Mouse (Mus musculus) heart, embryonic 16.5 days (tissue): ENCODE data around the gene Chd3. TPM values are rescaled to one million over a fixed set of nuclear protein-coding genes. Genes with fewer than 3 reads are reported as not detected.

Experiments used
- ATAC-seq: fragments of 200-750 bp; cut with Nextera tagmentation; replicated peaks from 2 replicates; pipeline ENCODE4 v1.8.0; 2017; ENCODE audit warnings: moderate number of reproducible peaks; ENCODE audit not compliant: insufficient read depth, low FRiP score; ENCODE audit errors: extremely low read depth
- H3K27ac ChIP-seq: fragments of 300-500 bp; sonication (generic); 2 replicates; pipeline ENCODE4 v1.5.1; 2014; ENCODE audit warnings: mild to moderate bottlenecking, low read length, control low read depth, moderate library complexity
- H3K27me3 ChIP-seq: fragments of 300-500 bp; sonication (generic); 2 replicates; pipeline ENCODE4 v1.6.1; 2014; ENCODE audit warnings: low read length, mixed read lengths; ENCODE audit not compliant: control insufficient read depth, insufficient read depth
- H3K36me3 ChIP-seq: fragments of 300-500 bp; sonication (generic); 2 replicates; pipeline ENCODE4 v1.6.1; 2014; ENCODE audit not compliant: control insufficient read depth, insufficient read depth
- H3K4me1 ChIP-seq: fragments of 300-500 bp; sonication (generic); 2 replicates; pipeline ENCODE4 v1.6.1; 2014; ENCODE audit warnings: low read length, mixed read lengths; ENCODE audit not compliant: control insufficient read depth, insufficient read depth
- H3K4me2 ChIP-seq: fragments of 300-500 bp; sonication (generic); 2 replicates; pipeline ENCODE4 v1.6.1; 2014; ENCODE audit warnings: low read depth, mild to moderate bottlenecking, control low read depth, low read length
- H3K4me3 ChIP-seq: fragments of 300-500 bp; sonication (generic); 2 replicates; pipeline ENCODE4 v1.5.1; 2014; ENCODE audit warnings: mild to moderate bottlenecking, control low read depth, low read length
- H3K9ac ChIP-seq: fragments of 300-500 bp; sonication (generic); 2 replicates; pipeline ENCODE4 v1.6.1; 2014; ENCODE audit warnings: low read length, control low read depth
- H3K9me3 ChIP-seq: fragments of 300-500 bp; sonication (generic); replicated peaks from 2 replicates; pipeline ENCODE4 v1.6.1; 2016; ENCODE audit warnings: low read length; ENCODE audit not compliant: control insufficient read depth
- WGBS: fragments of 180-500 bp; shearing (Covaris S2); extraction: QIAGEN DNeasy Blood & Tissue Kit; methylation state at CpG from one replicate; pipeline ENCODE4 v1.1.7; 2014; 5-methylcytosine and 5-hydroxymethylcytosine counted together
- polyA plus RNA-seq: library from polyadenylated mRNA; unstranded; fragments of >200 nt; fragmentation: Nextera tagmentation; extraction: Ambion mirVana; gene quantifications from 2 replicates; pipeline ENCODE4 v1.2.1, GENCODE M21; 2015

Gene Chd3
- polyA plus RNA-seq, 1 experiment from 2014 or later, result 13.3 TPM

GRCm38 (mm10) chr11:69364376-69364775 lies 4.8 kb downstream of the Chd3 start:
- H3K9ac ChIP-seq, result no peak overlapping the region
- H3K4me1 ChIP-seq, result peaks cover 35% of the 10 kb centered on the region
- H3K27me3 ChIP-seq, result no peaks in the 10 kb centered on the region
- peaks cover 20% of the 10 kb centered on the region for H3K36me3 ChIP-seq
- peak overlapping the region; percentile 19 for H3K4me2 ChIP-seq
- 44% methylated on average over 8 of the region's 8 CpGs for WGBS
- H3K9me3 ChIP-seq, result no peaks in the 10 kb centered on the region
- ATAC-seq, result no peak
- H3K27ac ChIP-seq, result peak overlapping the region; percentile 15; the same call in 1 of the 2 replicates
- H3K4me3 ChIP-seq, result no peak overlapping the region

- Histone ChIP-seq H3K27me3 (no peaks in the 10 kb centered on the region), H3K9ac (no peak overlapping the region), H3K4me3 (no peak overlapping the region), H3K9me3 (no peaks in the 10 kb centered on the region), H3K27ac (no peak overlapping the region), H3K4me1 (peaks cover 28% of the 10 kb centered on the region), H3K4me2 (no peak overlapping the region), H3K36me3 (peaks cover 32% of the 10 kb centered on the region)
- WGBS, result 74% methylated on average over 2 of the region's 2 CpGs
- no peak for ATAC-seq
These were observed 6.7 kb downstream of the Chd3 start for GRCm38 (mm10) chr11:69362479-69362878.

- no peak overlapping the region for H3K4me3 ChIP-seq
- 78% methylated on average over 7 of the region's 7 CpGs for WGBS
- no peaks in the 10 kb centered on the region for H3K27me3 ChIP-seq
- peaks cover 23% of the 10 kb centered on the region for H3K4me1 ChIP-seq
- no peaks in the 10 kb centered on the region for H3K9me3 ChIP-seq
- H3K9ac ChIP-seq, result no peak overlapping the region
- H3K4me2 ChIP-seq, result no peak overlapping the region
- no peak for ATAC-seq
- H3K27ac ChIP-seq, result no peak overlapping the region
- H3K36me3 ChIP-seq, result peaks cover 32% of the 10 kb centered on the region
These were observed 7.2 kb downstream of the Chd3 start for GRCm38 (mm10) chr11:69362021-69362420.

- no peaks in the 10 kb centered on the region for H3K4me1 ChIP-seq
- no peak overlapping the region for H3K9ac ChIP-seq
- H3K27ac ChIP-seq, result no peak overlapping the region
- no peak for ATAC-seq
- 89% methylated on average over 12 of the region's 12 CpGs for WGBS
- no peaks in the 10 kb centered on the region for H3K27me3 ChIP-seq
- peaks cover 49% of the 10 kb centered on the region for H3K36me3 ChIP-seq
- H3K9me3 ChIP-seq, result no peaks in the 10 kb centered on the region
- no peak overlapping the region for H3K4me2 ChIP-seq
- no peak overlapping the region for H3K4me3 ChIP-seq
These were observed 11.5 kb downstream of the Chd3 start for GRCm38 (mm10) chr11:69357690-69358089.

- Histone ChIP-seq H3K4me1 (no peaks in the 10 kb centered on the region), H3K27me3 (no peaks in the 10 kb centered on the region), H3K4me3 (no peak overlapping the region), H3K4me2 (no peak overlapping the region), H3K27ac (no peak overlapping the region), H3K9ac (no peak overlapping the region), H3K36me3 (peaks cover 50% of the 10 kb centered on the region), H3K9me3 (no peaks in the 10 kb centered on the region)
- WGBS, result 92% methylated on average over 5 of the region's 5 CpGs
- ATAC-seq, result no peak
These were observed 12.7 kb downstream of the Chd3 start for GRCm38 (mm10) chr11:69356544-69356943.

GRCm38 (mm10) chr11:69346441-69346840 lies 22.8 kb downstream of the Chd3 start:
- H3K27ac ChIP-seq, result no peak overlapping the region
- 86% methylated on average over 26 of the region's 26 CpGs for WGBS
- ATAC-seq, result no peak
- H3K4me3 ChIP-seq, result no peak overlapping the region
- no peaks in the 10 kb centered on the region for H3K4me1 ChIP-seq
- no peaks in the 10 kb centered on the region for H3K9me3 ChIP-seq
- H3K4me2 ChIP-seq, result no peak overlapping the region
- no peaks in the 10 kb centered on the region for H3K27me3 ChIP-seq
- H3K9ac ChIP-seq, result no peak overlapping the region
- peaks cover 9% of the 10 kb centered on the region for H3K36me3 ChIP-seq

- 3% methylated on average over 99 of the region's 99 CpGs for WGBS
- Histone ChIP-seq H3K9me3 (peaks cover 4% of the 10 kb centered on the region; the same call in 1 of the 2 replicates), H3K27me3 (peaks cover 6% of the 10 kb centered on the region), H3K9ac (peak within 1 kb of the TSS; percentile 78), H3K36me3 (no peaks in the 10 kb centered on the region), H3K27ac (no peak within 1 kb of the TSS), H3K4me2 (peak within 1 kb of the TSS; percentile 96), H3K4me1 (peaks cover 8% of the 10 kb centered on the region), H3K4me3 (peak within 1 kb of the TSS; percentile 61)
- peak; percentile 88 for ATAC-seq
These were observed 28.8 kb downstream of the Chd3 start, which contains the start of gene Rnf227 for GRCm38 (mm10) chr11:69340161-69341131. Rnf227 (plus strand) TSS chr11:69340461.

GRCm38 (mm10) chr11:69334796-69335195 lies 34.4 kb downstream of the Chd3 start:
- H3K9me3 ChIP-seq, result peaks cover 4% of the 10 kb centered on the region; the same call in 1 of the 2 replicates
- WGBS, result 67% methylated on average over 4 of the region's 4 CpGs
- no peak for ATAC-seq

GRCm38 (mm10) chr11:69333922-69334321 lies 35.3 kb downstream of the Chd3 start:
- 46% methylated on average over 3 of the region's 3 CpGs for WGBS
- peaks cover 4% of the 10 kb centered on the region; the same call in 1 of the 2 replicates for H3K9me3 ChIP-seq
- H3K36me3 ChIP-seq, result no peaks in the 10 kb centered on the region
- H3K9ac ChIP-seq, result no peak overlapping the region
- H3K4me3 ChIP-seq, result no peak overlapping the region
- no peak overlapping the region for H3K4me2 ChIP-seq
- no peaks in the 10 kb centered on the region for H3K27me3 ChIP-seq
- no peak overlapping the region for H3K27ac ChIP-seq
- ATAC-seq, result no peak
- peaks cover 7% of the 10 kb centered on the region for H3K4me1 ChIP-seq

More at GRCm38 (mm10) chr11:69334796-69335195, 34.4 kb downstream of the Chd3 start:
- Histone ChIP-seq H3K36me3 (no peaks in the 10 kb centered on the region), H3K27me3 (peaks cover 5% of the 10 kb centered on the region), H3K4me3 (no peak overlapping the region), H3K4me1 (peaks cover 7% of the 10 kb centered on the region), H3K4me2 (no peak overlapping the region), H3K9ac (no peak overlapping the region), H3K27ac (no peak overlapping the region)
